Mouse (Mus musculus): Measurements from ENCODE around the gene Mrgprf. TPM values are rescaled to one million over a fixed set of nuclear protein-coding genes. Genes with fewer than 3 reads are reported as not detected.

The Mrgprf gene
- total RNA-seq, 2 experiments from 2014 or later = 0.70 to 1.9 TPM

GRCm38 (mm10) chr7:145334428-145335027, 33.9 kb downstream of the Mrgprf start:
- no peak for DNase-seq (ENCODE audit: low spot score in 2 of 2)

- no peak for DNase-seq (ENCODE audit: low spot score in 2 of 2)
Measured at GRCm38 (mm10) chr7:145335199-145335598, 34.6 kb downstream of the Mrgprf start.

- DNase-seq (ENCODE audit: low spot score in 2 of 2) = no peak
Measured at GRCm38 (mm10) chr7:145335616-145336332, 35.1 kb downstream of the Mrgprf start.

- DNase-seq (ENCODE audit: low spot score in 2 of 2) = no peak
Measured at GRCm38 (mm10) chr7:145337889-145338288, 37.3 kb downstream of the Mrgprf start.

GRCm38 (mm10) chr7:145340248-145340904, 39.7 kb downstream of the Mrgprf start:
- no peak for DNase-seq (ENCODE audit: low spot score in 2 of 2)

Other genes with a start within 250 kb of the Mrgprf start
- not detected for gene 1810010D01Rik, start 92.7 kb upstream of the Mrgprf start, total RNA-seq (2021)
- gene Tpcn2, start 16.8 kb upstream of the Mrgprf start, total RNA-seq (2021) = 10 to 100 TPM; 12.9 to 13.0 TPM
- gene Mrgprd, start 14.0 kb downstream of the Mrgprf start, total RNA-seq (2021) = not detected

Data from adrenal gland, adult 18-20 months (tissue).